Mouse (Mus musculus) gastrocnemius, postnatal 10 days (tissue): Measurements from ENCODE around the gene Carns1. TPM values are rescaled to one million over a fixed set of nuclear protein-coding genes. Genes with fewer than 3 reads are reported as not detected.

ENCODE experiments used
- DNase-seq: peaks from one replicate; pipeline ENCODE4 v3.0.0; 2021; ENCODE audit warnings: mixed read lengths
- total RNA-seq, 2 experiments: library from RNA; stranded (reverse); gene quantifications; 2 replicates each; pipeline ENCODE4 v1.2.3; 2021

The Carns1 gene
- total RNA-seq, 2 experiments from 2014 or later = 33.1 to 47.1 TPM

GRCm38 (mm10) chr19:4202149-4202548 is 26.9 kb upstream of the Carns1 start:
- no peak for DNase-seq

GRCm38 (mm10) chr19:4201291-4201909 is 26.1 kb upstream of the Carns1 start, which contains the start of gene Rad9a:
Rad9a (minus strand) TSS chr19:4201662.
- peak; percentile 95 for DNase-seq

GRCm38 (mm10) chr19:4197180-4197579 is 21.9 kb upstream of the Carns1 start:
- no peak for DNase-seq

GRCm38 (mm10) chr19:4196548-4196947 is 21.3 kb upstream of the Carns1 start:
- no peak for DNase-seq

DNA sequence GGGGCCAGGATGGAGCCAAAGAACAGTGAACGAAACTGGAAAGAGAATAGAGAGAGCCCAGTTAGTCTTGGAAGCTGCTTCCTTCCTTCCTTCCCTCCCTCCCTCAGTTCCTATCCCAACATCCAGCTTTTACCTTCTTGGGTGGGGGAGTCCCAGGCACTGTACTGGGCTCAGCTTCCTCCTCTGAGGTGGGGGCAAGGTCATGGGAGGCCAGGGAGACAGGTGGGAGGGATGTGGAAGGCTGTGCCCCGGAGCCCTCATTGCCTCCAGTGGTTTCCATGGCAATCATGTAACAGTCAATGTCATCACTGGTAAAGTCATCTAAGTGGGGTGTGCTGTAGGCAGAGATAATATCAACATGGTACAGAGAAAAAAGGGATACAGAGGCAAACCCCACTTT is 20.8 kb upstream of the Carns1 start:
- no peak for DNase-seq

- no peak for DNase-seq
These were observed 19.7 kb upstream of the Carns1 start for GRCm38 (mm10) chr19:4194776-4195650.

- no peak for DNase-seq
These were observed 18.9 kb upstream of the Carns1 start for GRCm38 (mm10) chr19:4194021-4194724.

DNA sequence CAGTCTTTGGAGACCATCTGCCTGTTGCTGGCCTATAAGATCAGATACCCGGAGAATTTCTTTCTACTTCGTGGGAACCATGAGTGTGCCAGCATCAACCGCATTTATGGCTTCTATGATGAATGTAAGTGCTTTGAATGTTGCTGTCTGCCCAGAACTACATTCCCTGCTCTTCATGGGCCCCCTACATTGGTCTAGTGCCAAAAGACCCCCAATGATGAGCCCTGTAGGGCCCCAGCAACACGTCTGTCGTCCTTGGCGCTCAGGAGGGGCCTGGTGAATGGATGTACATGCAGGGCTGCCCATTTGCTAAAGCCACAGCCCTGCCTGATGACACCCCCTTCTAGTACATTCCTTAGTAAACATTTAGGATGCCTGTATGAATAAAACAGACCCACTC is 17.9 kb upstream of the Carns1 start:
- no peak for DNase-seq

- no peak for DNase-seq
These were observed 17.1 kb upstream of the Carns1 start for GRCm38 (mm10) chr19:4192251-4192985.

- peak; percentile 99 for DNase-seq
These were observed 16.4 kb upstream of the Carns1 start, which contains the start of gene Ppp1ca for GRCm38 (mm10) chr19:4191528-4192250. Ppp1ca (plus strand) TSS chr19:4192065.

- DNase-seq = no peak
These were observed 15.6 kb upstream of the Carns1 start, which contains the start of gene Tbc1d10c for GRCm38 (mm10) chr19:4190831-4191334. Tbc1d10c (minus strand) TSS chr19:4191284.

DNA sequence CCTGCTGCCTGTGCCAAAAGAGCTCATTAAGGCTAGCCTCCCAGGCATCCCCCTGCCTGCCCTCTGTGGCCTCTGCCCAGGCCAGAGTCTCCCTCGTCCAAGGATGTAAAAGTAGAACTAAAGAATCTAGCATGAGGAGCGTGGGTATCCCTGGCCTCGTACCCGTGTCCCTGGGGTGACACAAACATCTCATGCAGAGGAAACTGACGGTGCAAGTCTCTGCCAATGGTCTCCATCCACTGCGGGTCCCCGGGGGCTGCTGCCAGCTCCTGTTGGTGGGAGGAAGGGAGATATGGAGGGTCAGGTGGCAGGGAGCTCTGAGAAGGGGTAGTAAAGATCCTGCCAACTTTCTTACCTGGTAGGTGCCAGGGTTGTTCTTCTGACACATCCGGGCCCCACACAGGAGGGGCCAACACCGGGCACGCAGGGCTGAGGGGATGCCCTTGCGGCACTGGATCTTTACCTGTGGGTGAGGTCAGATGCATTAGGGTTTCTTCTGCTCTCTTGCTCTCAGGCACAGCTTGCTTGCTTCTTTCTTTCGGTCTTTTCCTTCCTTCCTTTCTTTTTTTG is 13.9 kb upstream of the Carns1 start:
- no peak for DNase-seq

- no peak for DNase-seq
These were observed 12.0 kb upstream of the Carns1 start for GRCm38 (mm10) chr19:4187303-4187702.

GRCm38 (mm10) chr19:4184976-4185975 is 10.0 kb upstream of the Carns1 start:
- DNase-seq = no peak

GRCm38 (mm10) chr19:4183689-4184088 is 8.4 kb upstream of the Carns1 start:
- DNase-seq = no peak

DNA sequence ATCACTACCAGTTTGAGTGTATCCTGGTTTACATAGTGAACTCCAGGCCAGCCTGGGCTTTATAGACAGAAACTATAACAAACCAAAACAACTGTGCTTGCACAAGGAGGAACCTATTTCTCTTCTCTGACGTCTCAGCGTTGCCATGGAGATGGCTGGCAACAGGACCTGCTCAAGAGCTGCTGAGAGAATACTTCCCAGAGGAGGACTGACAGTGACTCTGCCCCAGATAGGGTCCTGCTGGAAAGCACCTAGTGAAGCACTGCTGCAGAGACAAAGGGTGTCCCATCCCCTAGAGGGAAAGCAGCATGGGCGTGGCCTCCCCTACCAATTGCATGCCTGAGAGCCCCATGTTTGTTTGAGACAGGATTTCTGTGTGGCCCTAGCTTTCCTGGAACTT is 6.6 kb upstream of the Carns1 start:
- no peak for DNase-seq

DNA sequence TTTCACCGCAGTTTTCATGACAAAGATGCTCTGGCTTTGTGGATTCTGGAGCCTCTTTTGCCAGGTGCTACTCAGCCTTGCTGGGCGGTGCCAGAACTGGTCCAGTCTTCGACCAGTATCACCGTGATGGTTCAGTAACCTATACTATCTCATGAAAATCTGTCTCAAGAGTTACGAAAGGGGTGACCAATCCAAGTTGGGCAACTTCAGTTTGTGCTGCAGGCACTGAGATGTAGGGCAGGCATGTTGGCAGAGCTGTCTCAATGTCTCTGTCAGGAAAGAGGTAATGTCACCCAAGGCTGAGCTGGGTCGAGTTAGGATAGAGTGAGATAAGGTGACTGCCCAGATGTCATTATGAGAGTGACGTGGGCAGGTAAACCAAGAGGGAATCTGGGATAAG is 5.1 kb upstream of the Carns1 start:
- DNase-seq = no peak

DNA sequence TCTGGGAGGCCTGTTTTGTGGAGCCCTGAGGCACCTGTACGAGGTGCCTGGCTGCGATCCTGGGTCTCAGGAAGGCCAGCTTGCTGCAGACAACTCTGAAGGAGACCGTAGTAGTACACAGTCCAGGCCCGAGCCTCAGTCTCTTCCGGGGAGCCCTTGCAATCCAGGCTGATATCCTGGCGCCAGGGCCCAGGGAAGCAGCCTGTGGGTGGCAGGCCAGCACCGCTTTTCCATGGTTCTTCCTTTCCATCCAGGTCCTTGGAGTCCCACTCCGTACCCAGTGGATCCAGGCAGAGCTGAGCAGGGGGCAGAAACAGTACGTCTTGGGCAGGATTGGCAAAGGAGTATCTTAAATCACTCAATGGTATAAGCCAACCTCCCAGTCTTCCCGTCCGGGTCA is 2.4 kb downstream of the Carns1 start:
- DNase-seq = no peak
